In genomic region chr9:107612191-107612944, GRCm38 (mm10) we compare ENCODE assay signal across 8 mouse cellular contexts. TPM values are rescaled to one million over a fixed set of nuclear protein-coding genes. Genes with fewer than 3 reads are reported as not detected.
DNase-seq lines count a peak whose midpoint lies in the region; ATAC-seq and TF ChIP-seq lines count a peak whose summit lies in the region.

No protein-coding gene starts in this region.

- DNase-seq in Patski (ENCODE audit: low read depth, low spot score) = no peak
- DNase-seq in cerebellum, postnatal 14 days = peak; percentile 100
- DNase-seq in frontal cortex, postnatal 14 days (ENCODE audit: low spot score in 2 of 2) = peak; percentile 94 to 98
- DNase-seq in hindbrain, embryonic 14.5 days (ENCODE audit: low spot score) = peak; percentile 99
- DNase-seq in left cerebral cortex, adult 11 months (ENCODE audit: low spot score) = peak; percentile 96
- peak; percentile 99 to 100 for DNase-seq in lung, postnatal 4 days
- peak; percentile 96 for DNase-seq in retina, postnatal 7 days (ENCODE audit: low read depth, low spot score)
- DNase-seq in urinary bladder, adult 2 months (ENCODE audit: low spot score) = peak; percentile 98

- WGBS in hindbrain, embryonic 14.5 days = under 1% methylated on average over 45 of the region's 48 CpGs

- H3K4me3 ChIP-seq in hindbrain, embryonic 14.5 days (replicated peaks; ENCODE audit: low read length) = peak overlapping the region; percentile 34

- POLR2A ChIA-PET in Patski (lab: Charles Lee) = no interaction called here

- TF ChIP-seq CTCF in Patski (IDR thresholded peaks at IDR 0.05) = no peak

- CTCF ChIA-PET in Patski (lab: Charles Lee) = interaction anchor here (0.9 to 8.4 kb wide), 18 partner anchors 11 to 117 kb away, joined by 3 to 91 read pairs (median 4); partner anchors contain the start of genes Gnai2 and Ifrd2

- peak overlapping the region; percentile 100 for H3K27ac ChIP-seq in hindbrain, embryonic 14.5 days

- H3K9me3 ChIP-seq in hindbrain, embryonic 14.5 days (ENCODE audit: control insufficient read depth, low read length) = no peaks in the 10 kb centered on the region

- in situ Hi-C loops in Patski (cut with MboI; ENCODE audit: low pct_unique_long_range_greater_than_20kb) = no loop called here

- H3K9ac ChIP-seq in hindbrain, embryonic 14.5 days = peak overlapping the region; percentile 86

- no peaks in the 10 kb centered on the region for H3K27me3 ChIP-seq in Patski
- no peaks in the 10 kb centered on the region for H3K27me3 ChIP-seq in hindbrain, embryonic 14.5 days (ENCODE audit: control insufficient read depth, insufficient read depth, low read length)

- peak overlapping the region; percentile 75 for H3K4me2 ChIP-seq in hindbrain, embryonic 14.5 days (replicated peaks)

- peaks cover 37% of the 10 kb centered on the region for H3K36me3 ChIP-seq in hindbrain, embryonic 14.5 days (replicated peaks; ENCODE audit: control insufficient read depth, insufficient read depth)

- ATAC-seq in Patski = peak; percentile 81
- ATAC-seq in hindbrain, embryonic 14.5 days (ENCODE audit: low FRiP score) = peak; percentile 95

- peaks cover 12% of the 10 kb centered on the region for H3K4me1 ChIP-seq in hindbrain, embryonic 14.5 days (replicated peaks; ENCODE audit: control insufficient read depth, insufficient read depth, low read length)

RNA-seq across cellular contexts. Expression of gene Sema3b, which starts 3.3 kb away (rescaled TPM):
- polyA plus RNA-seq in Patski (2021) = 39.1 TPM
- 4.2 and 4.5 TPM in 2 replicates for polyA plus RNA-seq in hindbrain, embryonic 14.5 days (2014; fragmentation: Nextera tagmentation; extraction: Ambion mirVana)
- polyA plus RNA-seq in urinary bladder, adult 2 months (2012; rRNA removed) = 57.1 and 71.0 TPM in 2 replicates

RNA-seq across cellular contexts. Expression of gene Gnai2, which starts 22.8 kb away (rescaled TPM):
- polyA plus RNA-seq in Patski (2021) = 592 TPM
- 282 and 291 TPM in 2 replicates for polyA plus RNA-seq in hindbrain, embryonic 14.5 days (2014; fragmentation: Nextera tagmentation; extraction: Ambion mirVana)
- 449 and 465 TPM in 2 replicates for polyA plus RNA-seq in urinary bladder, adult 2 months (2012; rRNA removed)

RNA-seq across cellular contexts. Expression of gene Ifrd2, which starts 24.9 kb away (rescaled TPM):
- polyA plus RNA-seq in Patski (2021) = 19.1 TPM
- polyA plus RNA-seq in hindbrain, embryonic 14.5 days (2014; fragmentation: Nextera tagmentation; extraction: Ambion mirVana) = 11.2 and 16.5 TPM in 2 replicates
- 31.3 and 36.0 TPM in 2 replicates for polyA plus RNA-seq in urinary bladder, adult 2 months (2012; rRNA removed)

RNA-seq across cellular contexts. Expression of gene Hyal3, which starts 31.8 kb away (rescaled TPM):
- 1.1 TPM for polyA plus RNA-seq in Patski (2021)
- 0.96 and 1.2 TPM in 2 replicates for polyA plus RNA-seq in hindbrain, embryonic 14.5 days (2014; fragmentation: Nextera tagmentation; extraction: Ambion mirVana)
- polyA plus RNA-seq in urinary bladder, adult 2 months (2012; rRNA removed) = 0.50 and 0.52 TPM in 2 replicates

RNA-seq across cellular contexts. Expression of gene Naa80, which starts 33.7 kb away (rescaled TPM):
- polyA plus RNA-seq in Patski (2021) = 11.3 TPM
- 14.4 and 16.4 TPM in 2 replicates for polyA plus RNA-seq in hindbrain, embryonic 14.5 days (2014; fragmentation: Nextera tagmentation; extraction: Ambion mirVana)
- 24.6 and 37.3 TPM in 2 replicates for polyA plus RNA-seq in urinary bladder, adult 2 months (2012; rRNA removed)
